Mouse (Mus musculus) ES-E14 (cell line): ENCODE measurements around the gene Dnah12. TPM values are rescaled to one million over a fixed set of nuclear protein-coding genes. Genes with fewer than 3 reads are reported as not detected.

Source experiments
- DNase-seq: peaks from one replicate; pipeline ENCODE4 v3.0.0-alpha.2; 2013; ENCODE audit warnings: low read depth, low spot score
- H3K27ac ChIP-seq: 2 replicates; pipeline ENCODE4 v1.5.1; 2012; ENCODE audit warnings: low read depth, mild to moderate bottlenecking, low read length, moderate library complexity, mixed read lengths; ENCODE audit not compliant: poor library complexity, insufficient read depth, severe bottlenecking
- H3K36me3 ChIP-seq: 2 replicates; pipeline ENCODE4 v1.6.1; 2012; ENCODE audit warnings: mild to moderate bottlenecking, low read length, moderate library complexity, mixed read lengths; ENCODE audit not compliant: control insufficient read depth, poor library complexity, insufficient read depth, severe bottlenecking
- H3K4me1 ChIP-seq, 2 experiments: fragments of 150-350 bp in 1 of 2; sonication (generic) in 1 of 2; 2 replicates each; pipeline ENCODE4 v1.6.1; 2012; ENCODE audit warnings: low read length in 2 of 2, mild to moderate bottlenecking in 1 of 2, mixed read lengths in 1 of 2; ENCODE audit not compliant: control insufficient read depth in 2 of 2, insufficient read depth in 2 of 2, poor library complexity in 1 of 2
- H3K4me3 ChIP-seq, 2 experiments: fragments of 150-350 bp in 1 of 2; sonication (generic) in 1 of 2; 2 replicates each; pipeline ENCODE4 v1.5.1; 2012; ENCODE audit warnings: low read length in 2 of 2, low read depth in 1 of 2, mild to moderate bottlenecking in 1 of 2, mixed read lengths in 1 of 2; ENCODE audit not compliant: insufficient read depth in 1 of 2, poor library complexity in 1 of 2, severe bottlenecking in 1 of 2
- H3K9ac ChIP-seq: 2 replicates; pipeline ENCODE4 v1.6.1; 2012; ENCODE audit warnings: low read depth, mild to moderate bottlenecking, low read length, mixed read lengths; ENCODE audit not compliant: poor library complexity, insufficient read depth, severe bottlenecking
- H3K9me3 ChIP-seq: fragments of 150-350 bp; sonication (generic); 2 replicates; pipeline ENCODE4 v1.6.1; 2012; ENCODE audit warnings: low read depth, mild to moderate bottlenecking, low read length; ENCODE audit not compliant: control insufficient read depth, insufficient read depth
- CHD2 ChIP-seq: IDR thresholded peaks from 2 replicates; pipeline ENCODE4 v1.6.1; 2014; ENCODE audit warnings: mild to moderate bottlenecking, low read depth, low read length, inconsistent platforms
- HCFC1 ChIP-seq: IDR thresholded peaks from 2 replicates; pipeline ENCODE4 v1.6.1; 2012; ENCODE audit warnings: low read length, inconsistent platforms, borderline replicate concordance; ENCODE audit not compliant: insufficient read depth
- MAFK ChIP-seq: IDR thresholded peaks from 2 replicates; pipeline ENCODE4 v1.6.1; 2014; ENCODE audit warnings: mild to moderate bottlenecking, low read depth, low read length, inconsistent platforms; ENCODE audit not compliant: insufficient read depth
- ZC3H11A ChIP-seq: IDR thresholded peaks from 2 replicates; pipeline ENCODE4 v1.6.1; 2012; ENCODE audit warnings: low read depth, mild to moderate bottlenecking, inconsistent platforms, low read length, borderline replicate concordance
- ZNF384 ChIP-seq: IDR thresholded peaks from 2 replicates; pipeline ENCODE4 v1.6.1; 2012; ENCODE audit warnings: low read depth, low read length, inconsistent platforms
- in situ Hi-C, 2 experiments: fragments of 600-800 bp; cut with MboI; formaldehyde crosslinking; loops; one replicate each; pipeline ENCODE4 v1.15.1; 2025; ENCODE audit warnings: low sequenced_read_pairs in 2 of 2, inconsistent platforms in 1 of 2; ENCODE audit not compliant: unreplicated experiment in 2 of 2
- total RNA-seq: library from RNA; depleted of rRNA; stranded (reverse); fragments of 300-350 nt; gene quantifications from 2 replicates; pipeline ENCODE4 v1.2.3, GENCODE M21; 2012

Gene Dnah12
- total RNA-seq, 1 experiment = 0.13 TPM

- in situ Hi-C loops = no loop called here
- DNase-seq = no peak
- TF ChIP-seq HCFC1 = no peak
- TF ChIP-seq CHD2 = no peak
Observed at GRCm38 (mm10) chr14:26911826-26912225, 218.8 kb downstream of the Dnah12 start.

GRCm38 (mm10) chr14:26913681-26914268 is 220.7 kb downstream of the Dnah12 start:
- in situ Hi-C loops = no loop called here
- H3K4me1 ChIP-seq = peaks cover 4% of the 10 kb centered on the region in 2 experiments; a peak in 2 of 4 replicates
- H3K27ac ChIP-seq = no peak overlapping the region
- H3K4me3 ChIP-seq = no peak overlapping the region
- no peaks in the 10 kb centered on the region for H3K9me3 ChIP-seq
- H3K9ac ChIP-seq = no peak overlapping the region
- no peak for DNase-seq
- H3K36me3 ChIP-seq = peaks cover 3% of the 10 kb centered on the region; the same call in 1 of the 2 replicates
- TF ChIP-seq ZNF384 (no peak), CHD2 (no peak), MAFK (no peak), HCFC1 (no peak), ZC3H11A (no peak)

More at GRCm38 (mm10) chr14:26911826-26912225, 218.8 kb downstream of the Dnah12 start:
- Histone ChIP-seq H3K9ac (no peak overlapping the region), H3K27ac (no peak overlapping the region), H3K36me3 (peaks cover 3% of the 10 kb centered on the region; the same call in 1 of the 2 replicates), H3K4me3 (no peak overlapping the region), H3K9me3 (0 out of 2 replicates have a peak, but pooled peaks cover under 1% of the 10 kb centered on the region), H3K4me1 (peaks cover 4% of the 10 kb centered on the region in 2 experiments; a peak in 2 of 4 replicates)

GRCm38 (mm10) chr14:26919310-26919709 is 226.2 kb downstream of the Dnah12 start:
- in situ Hi-C loops = no loop called here
- Histone ChIP-seq H3K4me3 (no peak overlapping the region), H3K4me1 (peaks cover 0 to 2% of the 10 kb centered on the region in 2 experiments; a peak in 1 of 4 replicates), H3K36me3 (0 out of 2 replicates have a peak, but pooled peaks cover 2% of the 10 kb centered on the region), H3K9ac (no peak overlapping the region), H3K27ac (no peak overlapping the region), H3K9me3 (no peaks in the 10 kb centered on the region)
- TF ChIP-seq ZC3H11A = no peak
- no peak for DNase-seq

GRCm38 (mm10) chr14:26923702-26924421 is 230.8 kb downstream of the Dnah12 start:
- Histone ChIP-seq H3K9ac (no peak overlapping the region), H3K27ac (no peak overlapping the region), H3K4me1 (no peaks in the 10 kb centered on the region), H3K36me3 (peaks cover 2% of the 10 kb centered on the region), H3K9me3 (no peaks in the 10 kb centered on the region), H3K4me3 (no peak overlapping the region)
- in situ Hi-C loops = no loop called here
- no peak for DNase-seq
- TF ChIP-seq ZC3H11A = no peak
- no peak for TF ChIP-seq CHD2
- TF ChIP-seq ZNF384 = no peak
- TF ChIP-seq HCFC1 = no peak
- no peak for TF ChIP-seq MAFK

GRCm38 (mm10) chr14:26934891-26935290 is 241.8 kb downstream of the Dnah12 start:
- H3K4me3 ChIP-seq = no peak overlapping the region
- H3K9ac ChIP-seq = no peak overlapping the region
- TF ChIP-seq HCFC1 (no peak), CHD2 (no peak)
- no peaks in the 10 kb centered on the region for H3K9me3 ChIP-seq
- no peak overlapping the region for H3K27ac ChIP-seq
- peaks cover 2% of the 10 kb centered on the region; the same call in 1 of the 2 replicates for H3K36me3 ChIP-seq
- in situ Hi-C loops = no loop called here
- H3K4me1 ChIP-seq = no peaks in the 10 kb centered on the region
- DNase-seq = no peak
